Mouse (Mus musculus) kidney, embryonic 15.5 days (tissue): ENCODE measurements around the gene Ccdc103. TPM values are rescaled to one million over a fixed set of nuclear protein-coding genes. Genes with fewer than 3 reads are reported as not detected.

Experiments
- ATAC-seq: fragments of 200-750 bp; cut with Nextera tagmentation; replicated peaks from 2 replicates; pipeline ENCODE4 v1.8.0; 2017; ENCODE audit warnings: moderate TSS enrichment; ENCODE audit not compliant: low FRiP score
- H3K27ac ChIP-seq: fragments of 300-500 bp; sonication (generic); 2 replicates; pipeline ENCODE4 v1.5.1; 2015; ENCODE audit warnings: mild to moderate bottlenecking, inconsistent platforms
- H3K27me3 ChIP-seq: fragments of 300-500 bp; sonication (generic); 2 replicates; pipeline ENCODE4 v1.6.1; 2015; ENCODE audit warnings: inconsistent platforms
- H3K36me3 ChIP-seq: fragments of 300-500 bp; sonication (generic); 2 replicates; pipeline ENCODE4 v1.6.1; 2015; ENCODE audit warnings: inconsistent platforms
- H3K4me1 ChIP-seq: fragments of 300-500 bp; sonication (generic); 2 replicates; pipeline ENCODE4 v1.6.1; 2015; ENCODE audit warnings: inconsistent platforms
- H3K4me2 ChIP-seq: fragments of 300-500 bp; sonication (generic); 2 replicates; pipeline ENCODE4 v1.6.1; 2015; ENCODE audit warnings: moderate library complexity, mild to moderate bottlenecking, inconsistent platforms
- H3K4me3 ChIP-seq: fragments of 300-500 bp; sonication (generic); replicated peaks from 2 replicates; pipeline ENCODE4 v1.5.1; 2015; ENCODE audit warnings: mild to moderate bottlenecking, inconsistent platforms
- H3K9ac ChIP-seq: fragments of 300-500 bp; sonication (generic); 2 replicates; pipeline ENCODE4 v1.6.1; 2015; ENCODE audit warnings: mild to moderate bottlenecking, inconsistent platforms
- H3K9me3 ChIP-seq: fragments of 300-500 bp; sonication (generic); replicated peaks from 2 replicates; pipeline ENCODE4 v1.6.1; 2016; ENCODE audit warnings: inconsistent platforms
- WGBS: fragments of 180-500 bp; shearing (Covaris S2); methylation state at CpG from one replicate; pipeline ENCODE4 v1.1.7; 2015; ENCODE audit warnings: mixed read lengths; 5-methylcytosine and 5-hydroxymethylcytosine counted together
- polyA plus RNA-seq: library from polyadenylated mRNA; unstranded; fragments of >200 nt; fragmentation: Nextera tagmentation; extraction: Ambion mirVana; gene quantifications from 2 replicates; pipeline ENCODE4 v1.2.1, GENCODE M21; 2015

The Ccdc103 gene
- polyA plus RNA-seq, 1 experiment from 2014 or later: 1.7 TPM

- Histone ChIP-seq H3K4me3 (no peak overlapping the region), H3K9ac (no peak overlapping the region), H3K36me3 (no peaks in the 10 kb centered on the region), H3K4me1 (peaks cover 25% of the 10 kb centered on the region), H3K9me3 (no peaks in the 10 kb centered on the region), H3K27me3 (peaks cover 71% of the 10 kb centered on the region), H3K4me2 (no peak overlapping the region), H3K27ac (no peak overlapping the region)
- 67% methylated on average over 9 of the region's 9 CpGs for WGBS
- no peak; the same call in 1 of the 2 replicates for ATAC-seq
Measured at GRCm38 (mm10) chr11:102895779-102896178, 14.8 kb downstream of the Ccdc103 start.

- Histone ChIP-seq H3K4me1 (peaks cover 30% of the 10 kb centered on the region), H3K9ac (no peak overlapping the region), H3K9me3 (no peaks in the 10 kb centered on the region), H3K36me3 (no peaks in the 10 kb centered on the region), H3K27ac (no peak overlapping the region), H3K4me3 (no peak overlapping the region), H3K4me2 (no peak overlapping the region), H3K27me3 (peaks cover 69% of the 10 kb centered on the region)
- ATAC-seq: no peak
- whole genome bisulfite sequencing: 62% methylated on average over 20 of the region's 20 CpGs
Measured at GRCm38 (mm10) chr11:102896641-102897040, 15.6 kb downstream of the Ccdc103 start.

- no peaks in the 10 kb centered on the region for H3K36me3 ChIP-seq
- H3K4me1 ChIP-seq: peaks cover 25% of the 10 kb centered on the region
- H3K9me3 ChIP-seq: no peaks in the 10 kb centered on the region
- no peak overlapping the region for H3K27ac ChIP-seq
- H3K27me3 ChIP-seq: peaks cover 57% of the 10 kb centered on the region
- H3K9ac ChIP-seq: no peak overlapping the region
- ATAC-seq: no peak
- H3K4me3 ChIP-seq: no peak overlapping the region
- H3K4me2 ChIP-seq: no peak overlapping the region
- WGBS: 84% methylated on average over 9 of the region's 9 CpGs
Measured at GRCm38 (mm10) chr11:102898408-102898807, 17.4 kb downstream of the Ccdc103 start.

- no peak within 1 kb of the TSS for H3K4me2 ChIP-seq
- H3K4me3 ChIP-seq: no peak within 1 kb of the TSS
- peak; percentile 47; the same call in 1 of the 2 replicates for ATAC-seq
- H3K9ac ChIP-seq: 0 out of 2 replicates have a peak within 1 kb of the TSS, but pooled peaks have one; percentile 2
- H3K36me3 ChIP-seq: peaks cover 10% of the 10 kb centered on the region
- no peak within 1 kb of the TSS for H3K27ac ChIP-seq
- peaks cover 34% of the 10 kb centered on the region for H3K27me3 ChIP-seq
- no peaks in the 10 kb centered on the region for H3K9me3 ChIP-seq
- WGBS: 10% methylated on average over 7 of the region's 7 CpGs
- H3K4me1 ChIP-seq: peaks cover 22% of the 10 kb centered on the region
Measured at GRCm38 (mm10) chr11:102900763-102901162, 19.8 kb downstream of the Ccdc103 start, which contains the start of gene Gfap. Gene Gfap (minus strand): TSS chr11:102900912.

GRCm38 (mm10) chr11:102901199-102901598, 20.2 kb downstream of the Ccdc103 start:
- Histone ChIP-seq H3K27ac (no peak overlapping the region), H3K36me3 (peaks cover 15% of the 10 kb centered on the region), H3K4me2 (no peak overlapping the region), H3K4me1 (peaks cover 22% of the 10 kb centered on the region), H3K4me3 (no peak overlapping the region), H3K9me3 (no peaks in the 10 kb centered on the region), H3K9ac (no peak overlapping the region), H3K27me3 (peaks cover 29% of the 10 kb centered on the region)
- 0 out of 2 replicates have a peak, but pooled peaks have one; percentile 7 for ATAC-seq
- WGBS: 58% methylated on average over 4 of the region's 4 CpGs

- peaks cover 24% of the 10 kb centered on the region for H3K36me3 ChIP-seq
- WGBS: 77% methylated on average over 5 of the region's 5 CpGs
- peaks cover 14% of the 10 kb centered on the region for H3K4me1 ChIP-seq
- no peak for ATAC-seq
- no peaks in the 10 kb centered on the region for H3K9me3 ChIP-seq
- H3K4me2 ChIP-seq: no peak overlapping the region
- H3K4me3 ChIP-seq: no peak overlapping the region
- no peak overlapping the region for H3K27ac ChIP-seq
- H3K9ac ChIP-seq: no peak overlapping the region
- H3K27me3 ChIP-seq: peaks cover 20% of the 10 kb centered on the region
Measured at GRCm38 (mm10) chr11:102902107-102902506, 21.1 kb downstream of the Ccdc103 start.

- Histone ChIP-seq H3K9me3 (no peaks in the 10 kb centered on the region), H3K4me3 (no peak overlapping the region), H3K4me1 (peaks cover 12% of the 10 kb centered on the region; the same call in 1 of the 2 replicates), H3K36me3 (peaks cover 39% of the 10 kb centered on the region), H3K27ac (no peak overlapping the region), H3K9ac (no peak overlapping the region), H3K27me3 (peaks cover 15% of the 10 kb centered on the region), H3K4me2 (no peak overlapping the region)
- 71% methylated on average over 7 of the region's 7 CpGs for WGBS
- ATAC-seq: no peak
Measured at GRCm38 (mm10) chr11:102903654-102904053, 22.6 kb downstream of the Ccdc103 start.

- no peak overlapping the region for H3K27ac ChIP-seq
- 64% methylated on average over 7 of the region's 7 CpGs for WGBS
- no peak overlapping the region for H3K9ac ChIP-seq
- no peak overlapping the region for H3K4me3 ChIP-seq
- no peaks in the 10 kb centered on the region for H3K4me1 ChIP-seq
- no peak for ATAC-seq
- no peaks in the 10 kb centered on the region for H3K27me3 ChIP-seq
- H3K4me2 ChIP-seq: no peak overlapping the region
- H3K9me3 ChIP-seq: no peaks in the 10 kb centered on the region
- H3K36me3 ChIP-seq: peaks cover 99% of the 10 kb centered on the region
Measured at GRCm38 (mm10) chr11:102911376-102911775, 30.4 kb downstream of the Ccdc103 start.

- no peak overlapping the region for H3K9ac ChIP-seq
- H3K4me3 ChIP-seq: no peak overlapping the region
- no peak overlapping the region for H3K4me2 ChIP-seq
- H3K27me3 ChIP-seq: no peaks in the 10 kb centered on the region
- no peak for ATAC-seq
- no peak overlapping the region for H3K27ac ChIP-seq
- H3K9me3 ChIP-seq: no peaks in the 10 kb centered on the region
- WGBS: 90% methylated on average over 9 of the region's 9 CpGs
- H3K4me1 ChIP-seq: no peaks in the 10 kb centered on the region
- peaks cover 68% of the 10 kb centered on the region for H3K36me3 ChIP-seq
Measured at GRCm38 (mm10) chr11:102915380-102915779, 34.4 kb downstream of the Ccdc103 start.

- no peaks in the 10 kb centered on the region for H3K27me3 ChIP-seq
- no peaks in the 10 kb centered on the region for H3K9me3 ChIP-seq
- no peak overlapping the region for H3K4me2 ChIP-seq
- WGBS: 80% methylated on average over 4 of the region's 4 CpGs
- H3K27ac ChIP-seq: no peak overlapping the region
- H3K36me3 ChIP-seq: peaks cover 48% of the 10 kb centered on the region
- H3K9ac ChIP-seq: no peak overlapping the region
- no peak overlapping the region for H3K4me3 ChIP-seq
- no peak for ATAC-seq
- H3K4me1 ChIP-seq: peaks cover 19% of the 10 kb centered on the region
Measured at GRCm38 (mm10) chr11:102918077-102918476, 37.1 kb downstream of the Ccdc103 start.

- no peak overlapping the region; the same call in 1 of the 2 replicates for H3K4me2 ChIP-seq
- WGBS: 77% methylated on average over 6 of the region's 6 CpGs
- no peaks in the 10 kb centered on the region for H3K27me3 ChIP-seq
- no peak overlapping the region for H3K9ac ChIP-seq
- H3K9me3 ChIP-seq: no peaks in the 10 kb centered on the region
- no peak overlapping the region for H3K4me3 ChIP-seq
- ATAC-seq: no peak
- no peak overlapping the region for H3K27ac ChIP-seq
- H3K4me1 ChIP-seq: peaks cover 33% of the 10 kb centered on the region
- H3K36me3 ChIP-seq: peaks cover 14% of the 10 kb centered on the region
Measured at GRCm38 (mm10) chr11:102921491-102921890, 40.5 kb downstream of the Ccdc103 start.

GRCm38 (mm10) chr11:102924557-102925350, 43.8 kb downstream of the Ccdc103 start, which contains the start of gene Kif18b:
Gene Kif18b (minus strand): TSS chr11:102925124.
- Histone ChIP-seq H3K9me3 (no peaks in the 10 kb centered on the region), H3K9ac (peak within 1 kb of the TSS; percentile 72), H3K4me1 (peaks cover 33% of the 10 kb centered on the region), H3K4me3 (peak within 1 kb of the TSS; percentile 87), H3K4me2 (peak within 1 kb of the TSS; percentile 71), H3K36me3 (peaks cover 6% of the 10 kb centered on the region; the same call in 1 of the 2 replicates), H3K27ac (peak within 1 kb of the TSS; percentile 97), H3K27me3 (no peaks in the 10 kb centered on the region)
- peak; percentile 93 for ATAC-seq
- under 1% methylated on average over 62 of the region's 62 CpGs for WGBS
